Mouse (Mus musculus) midbrain, embryonic 14.5 days (tissue): Measurements from ENCODE around the gene Cyth3. TPM values are rescaled to one million over a fixed set of nuclear protein-coding genes. Genes with fewer than 3 reads are reported as not detected.
A peak's percentile ranks its signal among the peaks of the same experiment; 100 is the strongest.

Experiments
- ATAC-seq: fragments of 200-750 bp; cut with Nextera tagmentation; 2 replicates; pipeline ENCODE4 v1.8.0; 2017; ENCODE audit warnings: moderate number of reproducible peaks, moderate library complexity; ENCODE audit not compliant: low FRiP score, low TSS enrichment
- DNase-seq: peaks from one replicate; pipeline ENCODE4 v3.0.0-alpha.2; 2015
- H3K27ac ChIP-seq: fragments of 300-500 bp; sonication (generic); replicated peaks from 2 replicates; pipeline ENCODE4 v1.5.1; 2014; ENCODE audit warnings: mild to moderate bottlenecking, low read depth, low read length, moderate library complexity
- H3K27me3 ChIP-seq: fragments of 300-500 bp; sonication (generic); 2 replicates; pipeline ENCODE4 v1.6.1; 2014; ENCODE audit warnings: low read length, control low read depth, mixed read lengths; ENCODE audit not compliant: control insufficient read depth, insufficient read depth
- H3K36me3 ChIP-seq: fragments of 300-500 bp; sonication (generic); 2 replicates; pipeline ENCODE4 v1.6.1; 2014; ENCODE audit warnings: low read length, control low read depth; ENCODE audit not compliant: control insufficient read depth, insufficient read depth
- H3K4me1 ChIP-seq: fragments of 300-500 bp; sonication (generic); 2 replicates; pipeline ENCODE4 v1.6.1; 2014; ENCODE audit warnings: mild to moderate bottlenecking, antibody characterized with exemption, low read length, control low read depth; ENCODE audit not compliant: control insufficient read depth, insufficient read depth
- H3K4me2 ChIP-seq: fragments of 300-500 bp; sonication (generic); 2 replicates; pipeline ENCODE4 v1.6.1; 2014; ENCODE audit warnings: mild to moderate bottlenecking, low read length, moderate library complexity
- H3K4me3 ChIP-seq: fragments of 300-500 bp; sonication (generic); replicated peaks from 2 replicates; pipeline ENCODE4 v1.5.1; 2014; ENCODE audit warnings: low read depth, low read length
- H3K9ac ChIP-seq: fragments of 300-500 bp; sonication (generic); replicated peaks from 2 replicates; pipeline ENCODE4 v1.6.1; 2014; ENCODE audit warnings: mild to moderate bottlenecking, low read length, moderate library complexity
- H3K9me3 ChIP-seq: fragments of 300-500 bp; sonication (generic); 2 replicates; pipeline ENCODE4 v1.6.1; 2016; ENCODE audit warnings: low read length, control low read depth, mixed read lengths; ENCODE audit not compliant: control insufficient read depth
- WGBS: fragments of 180-500 bp; shearing (Covaris S2); extraction: QIAGEN DNeasy Blood & Tissue Kit; methylation state at CpG from one replicate; pipeline ENCODE4 v1.1.7; 2014; 5-methylcytosine and 5-hydroxymethylcytosine counted together
- polyA plus RNA-seq: library from polyadenylated mRNA; unstranded; fragments of >200 nt; fragmentation: Nextera tagmentation; extraction: Ambion mirVana; gene quantifications from 2 replicates; pipeline ENCODE4 v1.2.1, GENCODE M21; 2014

The Cyth3 gene
- polyA plus RNA-seq, 1 experiment from 2014 or later, result 38.0 TPM

DNA sequence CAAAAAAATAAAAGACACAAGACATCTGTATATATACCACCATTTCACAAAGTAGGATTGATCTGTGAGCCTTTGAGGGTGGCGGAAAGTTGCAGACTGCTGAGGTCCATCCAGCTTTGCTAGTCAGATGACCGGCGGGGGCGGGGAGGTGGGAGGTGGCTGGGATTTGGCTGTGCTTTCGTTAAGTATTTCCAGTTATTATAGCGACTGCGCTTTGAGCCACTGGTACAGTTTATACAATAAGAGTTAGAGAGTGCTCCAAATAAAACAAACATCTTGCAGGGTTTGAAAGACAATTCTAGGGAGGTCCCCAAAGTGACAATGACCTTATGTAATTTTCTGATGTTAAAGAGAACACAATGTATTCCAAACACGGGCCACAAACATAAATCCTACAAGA is 35.9 kb upstream of the Cyth3 start:
- Histone ChIP-seq H3K9ac (no peak overlapping the region), H3K9me3 (no peaks in the 10 kb centered on the region), H3K4me3 (no peak overlapping the region), H3K4me1 (no peaks in the 10 kb centered on the region), H3K4me2 (no peak overlapping the region), H3K36me3 (no peaks in the 10 kb centered on the region), H3K27me3 (no peaks in the 10 kb centered on the region), H3K27ac (no peak overlapping the region)
- DNase-seq (no peak), ATAC-seq (no peak)
- WGBS, result 92% methylated on average over 8 of the region's 8 CpGs

DNA sequence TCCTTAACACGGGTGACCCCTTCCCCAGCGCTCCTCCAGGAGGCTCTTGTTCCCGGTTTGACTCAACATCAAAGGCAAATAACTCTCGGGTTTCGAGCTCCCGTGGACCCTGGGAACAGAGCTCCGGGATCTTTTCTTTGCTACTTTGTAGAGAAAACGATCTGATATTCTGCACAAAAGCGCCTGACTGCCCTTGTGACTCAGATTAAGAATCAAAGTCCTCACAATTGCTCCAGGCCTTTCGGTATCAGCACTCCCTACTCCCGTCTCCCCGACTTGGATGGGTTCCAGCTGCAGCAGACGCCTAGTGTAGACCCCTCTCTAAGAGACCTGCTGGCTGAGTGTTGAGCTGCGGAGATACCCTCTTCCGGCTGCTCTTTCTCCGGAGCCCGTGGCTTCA is 33.1 kb upstream of the Cyth3 start:
- Histone ChIP-seq H3K27me3 (no peaks in the 10 kb centered on the region), H3K27ac (no peak overlapping the region), H3K36me3 (no peaks in the 10 kb centered on the region), H3K9ac (no peak overlapping the region), H3K9me3 (no peaks in the 10 kb centered on the region), H3K4me3 (no peak overlapping the region), H3K4me1 (no peaks in the 10 kb centered on the region), H3K4me2 (peak overlapping the region; percentile 29; the same call in 1 of the 2 replicates)
- ATAC-seq (no peak), DNase-seq (peak; percentile 71)
- 34% methylated on average over 17 of the region's 17 CpGs for WGBS

DNA sequence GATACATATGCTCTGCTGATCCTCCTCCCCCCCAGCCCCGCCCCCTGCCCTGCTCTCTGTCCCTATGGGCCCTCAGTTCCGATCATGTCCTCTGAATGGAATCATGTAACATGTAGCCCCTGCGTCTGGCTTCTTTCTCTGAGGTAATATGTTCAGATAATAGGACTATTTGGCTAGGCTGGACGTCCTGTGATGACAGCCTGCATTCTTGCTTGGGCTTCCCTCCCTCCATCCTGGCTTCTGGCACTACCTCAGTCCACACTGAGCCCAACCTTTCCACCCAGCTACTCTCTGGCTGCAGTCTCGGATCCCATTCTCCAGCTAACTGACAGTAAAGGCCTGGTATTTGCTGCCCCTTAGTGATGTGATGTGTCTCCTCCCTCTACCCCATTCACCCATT is 29.3 kb upstream of the Cyth3 start:
- Histone ChIP-seq H3K9me3 (no peaks in the 10 kb centered on the region), H3K4me3 (no peak overlapping the region), H3K4me1 (no peaks in the 10 kb centered on the region), H3K27me3 (no peaks in the 10 kb centered on the region), H3K27ac (no peak overlapping the region), H3K36me3 (no peaks in the 10 kb centered on the region), H3K4me2 (no peak overlapping the region), H3K9ac (no peak overlapping the region)
- ATAC-seq, result no peak
- WGBS, result 74% methylated on average over 5 of the region's 5 CpGs
- DNase-seq, result no peak

DNA sequence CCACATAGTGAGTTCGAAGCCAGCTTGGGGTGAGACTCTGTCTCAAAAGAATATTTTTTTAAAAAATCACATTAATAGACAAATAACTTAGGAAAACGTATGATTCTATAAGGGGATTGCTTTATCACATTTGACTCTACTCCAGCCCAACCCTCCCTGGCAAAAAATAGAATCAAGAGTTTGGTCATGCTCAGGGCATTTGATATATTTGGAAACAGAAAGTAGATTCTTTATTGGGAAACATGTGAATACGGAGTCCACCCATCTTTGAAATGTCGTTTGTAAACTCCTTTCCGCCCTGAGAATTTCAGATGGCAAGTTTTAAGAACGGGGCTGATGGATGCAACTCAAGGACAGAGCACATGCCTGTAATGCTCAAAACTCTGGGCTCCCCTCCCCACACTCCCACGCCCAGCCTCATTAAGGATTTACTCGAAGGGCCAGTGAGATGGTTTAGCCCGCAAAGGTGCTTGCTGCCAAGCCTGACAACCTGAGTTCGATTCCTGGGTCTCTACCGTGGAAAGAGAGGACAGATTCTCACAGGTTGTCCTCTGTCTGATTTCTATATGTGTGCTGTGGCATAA is 28.6 kb upstream of the Cyth3 start:
- Histone ChIP-seq H3K9me3 (no peaks in the 10 kb centered on the region), H3K4me2 (no peak overlapping the region), H3K27me3 (no peaks in the 10 kb centered on the region), H3K4me1 (no peaks in the 10 kb centered on the region), H3K36me3 (no peaks in the 10 kb centered on the region), H3K27ac (no peak overlapping the region), H3K9ac (no peak overlapping the region), H3K4me3 (no peak overlapping the region)
- 91% methylated on average over 11 of the region's 11 CpGs for WGBS
- ATAC-seq (no peak), DNase-seq (no peak)

DNA sequence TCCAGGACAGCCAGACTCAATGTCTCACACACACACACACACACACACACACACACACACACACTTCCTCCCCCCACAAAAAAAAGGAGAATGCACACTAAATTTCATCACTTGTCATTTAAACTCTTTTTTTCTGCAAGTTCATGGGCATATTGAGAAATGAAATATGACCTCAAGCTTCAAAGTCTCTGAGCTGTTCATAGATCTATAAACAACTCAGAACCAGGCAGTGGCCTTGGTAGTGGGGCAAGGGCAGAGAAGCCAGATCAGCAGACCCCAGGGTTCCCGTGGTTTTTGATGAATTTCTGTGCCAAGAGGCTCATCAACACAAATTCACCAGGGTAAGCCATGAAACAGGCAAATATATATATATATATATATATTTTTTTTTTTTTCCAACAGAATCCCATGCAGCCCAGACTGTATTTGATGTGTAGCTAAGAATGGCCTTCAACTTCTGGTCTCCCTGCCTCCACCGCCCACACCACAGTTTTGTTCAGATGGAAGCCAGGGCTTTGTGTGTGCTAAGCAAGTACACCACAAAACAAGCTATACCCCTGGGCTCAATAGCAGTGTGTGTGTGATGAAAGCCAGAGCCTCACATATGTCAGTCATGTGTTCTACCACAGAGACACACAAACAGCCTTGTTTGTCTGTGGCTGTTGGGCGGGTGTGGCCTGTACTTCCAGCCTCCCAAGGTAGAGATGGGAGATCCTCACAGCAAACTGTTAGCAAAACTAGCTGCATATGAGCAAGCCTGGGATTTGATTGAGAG is 27.8 kb upstream of the Cyth3 start:
- whole genome bisulfite sequencing, result 84% methylated on average over 3 of the region's 3 CpGs
- H3K9ac ChIP-seq, result no peak overlapping the region
- H3K27me3 ChIP-seq, result no peaks in the 10 kb centered on the region
- no peaks in the 10 kb centered on the region for H3K36me3 ChIP-seq
- ATAC-seq (no peak), DNase-seq (no peak)
- no peak overlapping the region for H3K4me2 ChIP-seq
- H3K9me3 ChIP-seq, result no peaks in the 10 kb centered on the region
- no peak overlapping the region for H3K4me3 ChIP-seq
- no peak overlapping the region for H3K27ac ChIP-seq
- no peaks in the 10 kb centered on the region for H3K4me1 ChIP-seq

DNA sequence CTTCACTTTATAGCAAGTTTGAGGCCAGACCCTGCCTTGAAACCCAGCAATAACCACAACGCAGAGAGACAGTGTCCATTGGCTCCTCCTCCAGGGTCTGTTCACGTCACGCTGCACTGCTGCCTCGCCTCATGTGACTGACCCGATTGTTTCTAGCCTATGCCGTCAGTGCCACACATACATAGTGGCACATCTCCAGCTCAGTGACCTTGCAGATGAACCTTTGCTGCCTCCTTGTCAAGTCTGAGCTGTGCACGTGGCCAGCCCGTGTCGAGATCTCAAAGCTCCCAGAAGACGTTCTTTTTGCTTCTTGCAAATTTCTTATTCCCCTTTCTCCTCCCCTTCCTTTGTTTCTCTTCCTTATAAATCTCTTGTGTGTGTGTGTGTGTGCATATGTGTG is 20.2 kb upstream of the Cyth3 start:
- 67% methylated on average over 10 of the region's 10 CpGs for WGBS
- Histone ChIP-seq H3K4me2 (no peak overlapping the region), H3K9ac (no peak overlapping the region), H3K36me3 (no peaks in the 10 kb centered on the region), H3K4me1 (no peaks in the 10 kb centered on the region), H3K27ac (no peak overlapping the region), H3K4me3 (no peak overlapping the region), H3K9me3 (no peaks in the 10 kb centered on the region), H3K27me3 (no peaks in the 10 kb centered on the region)
- DNase-seq, result no peak
- no peak for ATAC-seq

DNA sequence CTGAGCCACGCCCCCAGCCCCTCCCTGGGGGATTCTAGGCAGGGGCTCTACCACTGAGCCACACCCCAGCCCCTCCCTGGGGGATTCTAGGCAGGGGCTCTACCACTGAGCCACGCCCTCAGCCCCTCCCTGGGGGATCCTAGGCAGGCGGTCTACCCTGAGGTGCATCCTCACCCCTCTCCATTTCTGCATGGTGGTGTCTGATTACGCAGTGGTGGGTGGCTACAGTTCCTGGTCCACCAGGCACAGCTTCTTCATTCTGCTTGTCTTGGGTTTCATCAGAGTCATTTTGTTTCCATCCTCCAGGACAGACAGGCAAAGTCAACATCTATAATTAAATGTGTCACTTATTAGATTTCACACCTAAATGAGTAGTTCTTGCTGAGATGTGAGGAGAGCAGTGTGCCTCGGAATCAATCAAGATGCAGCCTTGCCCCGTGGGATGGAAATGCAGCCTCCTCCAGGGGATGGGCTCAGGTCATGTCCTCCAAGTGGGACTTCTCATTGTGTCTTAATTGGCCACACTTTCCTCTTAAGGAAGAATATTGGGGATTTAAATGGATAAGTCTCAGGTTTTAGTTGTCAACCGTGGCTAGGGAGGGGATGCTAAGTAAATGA is 18.0 kb upstream of the Cyth3 start:
- ATAC-seq (no peak), DNase-seq (no peak)
- Histone ChIP-seq H3K4me3 (no peak overlapping the region), H3K27ac (no peak overlapping the region), H3K9ac (no peak overlapping the region), H3K4me2 (no peak overlapping the region), H3K36me3 (no peaks in the 10 kb centered on the region), H3K9me3 (no peaks in the 10 kb centered on the region), H3K4me1 (no peaks in the 10 kb centered on the region), H3K27me3 (no peaks in the 10 kb centered on the region)
- 71% methylated on average over 7 of the region's 7 CpGs for WGBS

DNA sequence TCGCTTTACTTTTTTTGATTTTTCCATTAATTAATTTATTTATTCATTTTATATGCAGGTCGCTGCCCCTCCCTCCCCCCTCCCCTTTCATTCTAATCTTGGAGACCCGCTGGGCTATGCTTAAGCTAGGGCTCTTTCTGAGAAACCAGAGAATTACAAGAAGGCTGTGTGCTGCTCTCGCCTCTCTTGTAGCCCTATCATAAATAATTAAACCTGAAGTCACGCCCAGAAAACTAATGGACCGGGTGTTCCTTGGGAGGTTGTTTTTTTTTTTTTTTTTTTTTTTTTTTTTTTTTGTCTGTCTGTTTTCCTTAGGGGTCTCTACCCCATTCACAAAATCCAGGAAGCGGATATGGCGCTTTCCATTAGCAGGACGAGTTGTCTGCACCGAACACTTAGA is 15.5 kb upstream of the Cyth3 start:
- H3K27ac ChIP-seq, result no peak overlapping the region
- H3K9me3 ChIP-seq, result no peaks in the 10 kb centered on the region
- H3K9ac ChIP-seq, result no peak overlapping the region
- ATAC-seq (no peak), DNase-seq (no peak)
- no peak overlapping the region for H3K4me2 ChIP-seq
- H3K4me1 ChIP-seq, result no peaks in the 10 kb centered on the region
- H3K4me3 ChIP-seq, result no peak overlapping the region
- WGBS, result 88% methylated on average over 10 of the region's 10 CpGs
- H3K27me3 ChIP-seq, result no peaks in the 10 kb centered on the region
- H3K36me3 ChIP-seq, result no peaks in the 10 kb centered on the region

DNA sequence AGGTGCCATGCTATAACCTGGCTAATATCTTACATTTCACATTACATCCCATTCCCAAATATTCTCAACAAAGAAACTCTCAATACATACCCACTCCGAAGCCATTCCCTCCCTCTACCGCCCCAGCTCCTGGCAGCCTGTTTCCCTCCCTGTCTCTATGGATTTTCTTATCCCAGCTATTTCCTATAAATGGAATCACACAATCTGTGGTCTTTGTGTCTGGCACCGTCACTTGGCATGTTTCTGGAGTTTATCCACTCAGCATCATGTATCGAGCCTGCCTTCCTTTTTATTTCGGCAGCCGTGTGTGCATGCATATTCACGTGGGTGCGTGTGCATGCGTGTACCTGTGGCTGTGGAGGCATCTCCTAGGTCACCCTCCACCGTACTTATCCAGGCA is 14.1 kb upstream of the Cyth3 start:
- WGBS, result 94% methylated on average over 10 of the region's 10 CpGs
- H3K27me3 ChIP-seq, result no peaks in the 10 kb centered on the region
- H3K9ac ChIP-seq, result no peak overlapping the region; the same call in 1 of the 2 replicates
- DNase-seq, result no peak
- H3K9me3 ChIP-seq, result no peaks in the 10 kb centered on the region
- no peaks in the 10 kb centered on the region for H3K4me1 ChIP-seq
- H3K36me3 ChIP-seq, result no peaks in the 10 kb centered on the region
- no peak for ATAC-seq
- no peak overlapping the region for H3K27ac ChIP-seq
- H3K4me2 ChIP-seq, result no peak overlapping the region
- H3K4me3 ChIP-seq, result no peak overlapping the region
